Mouse (Mus musculus) cerebellum, postnatal 36 days (tissue): ENCODE measurements around the gene Arap1.

Experiments
- DNase-seq, 2 experiments: peaks; one replicate each; pipeline ENCODE4 v3.0.0; 2021 to 2022; ENCODE audit warnings: mixed read lengths in 2 of 2

The Arap1 gene

GRCm38 (mm10) chr7:101401510-101401909, 53.6 kb downstream of the Arap1 start:
- DNase-seq: no peak

GRCm38 (mm10) chr7:101403831-101404230, 56.0 kb downstream of the Arap1 start:
- no peak for DNase-seq

- DNase-seq: no peak
Measured at GRCm38 (mm10) chr7:101410267-101410936, 62.5 kb downstream of the Arap1 start, which contains the start of gene Gm45837. Gm45837 (plus strand) TSS chr7:101410886.

- DNase-seq: peak; percentile 68 to 73
Measured at GRCm38 (mm10) chr7:101412796-101413195, 64.9 kb downstream of the Arap1 start.

- DNase-seq: no peak
Measured at GRCm38 (mm10) chr7:101414209-101414608, 66.3 kb downstream of the Arap1 start.

- DNase-seq: no peak
Measured at GRCm38 (mm10) chr7:101414661-101415511, 67.0 kb downstream of the Arap1 start.

- DNase-seq: no peak
Measured at GRCm38 (mm10) chr7:101415512-101416100, 67.7 kb downstream of the Arap1 start.

GRCm38 (mm10) chr7:101416391-101416790, 68.5 kb downstream of the Arap1 start:
- DNase-seq: no peak

GRCm38 (mm10) chr7:101419013-101419770, 71.3 kb downstream of the Arap1 start:
- no peak for DNase-seq

- DNase-seq: no peak
Measured at GRCm38 (mm10) chr7:101421529-101421928, 73.7 kb downstream of the Arap1 start, which contains the start of gene Pde2a. Pde2a (plus strand) TSS chr7:101421691.

GRCm38 (mm10) chr7:101422069-101422468, 74.2 kb downstream of the Arap1 start:
- DNase-seq: no peak

GRCm38 (mm10) chr7:101422646-101423045, 74.8 kb downstream of the Arap1 start:
- no peak for DNase-seq

GRCm38 (mm10) chr7:101423970-101424369, 76.1 kb downstream of the Arap1 start:
- no peak for DNase-seq

- no peak for DNase-seq
Measured at GRCm38 (mm10) chr7:101426692-101427091, 78.8 kb downstream of the Arap1 start.

GRCm38 (mm10) chr7:101427736-101428135, 79.9 kb downstream of the Arap1 start:
- no peak for DNase-seq

- DNase-seq: no peak
Measured at GRCm38 (mm10) chr7:101435038-101435437, 87.2 kb downstream of the Arap1 start.

GRCm38 (mm10) chr7:101437876-101438275, 90.0 kb downstream of the Arap1 start:
- no peak for DNase-seq

GRCm38 (mm10) chr7:101443093-101443492, 95.2 kb downstream of the Arap1 start:
- no peak for DNase-seq

- DNase-seq: no peak
Measured at GRCm38 (mm10) chr7:101444211-101444610, 96.3 kb downstream of the Arap1 start.

GRCm38 (mm10) chr7:101449855-101450254, 102.0 kb downstream of the Arap1 start:
- no peak for DNase-seq

- DNase-seq: peak; percentile 85 to 88
Measured at GRCm38 (mm10) chr7:101450422-101451401, 102.8 kb downstream of the Arap1 start.
